Mouse (Mus musculus): ENCODE measurements around the gene Snrpb2.

The Snrpb2 gene

GRCm38 (mm10) chr2:143094761-143095160, 31.9 kb downstream of the Snrpb2 start:
- DNase-seq (ENCODE audit: low spot score in 2 of 2), result no peak

- no peak for DNase-seq (ENCODE audit: low spot score in 2 of 2)
These were observed 34.3 kb downstream of the Snrpb2 start for GRCm38 (mm10) chr2:143097170-143097569.

GRCm38 (mm10) chr2:143113859-143114258, 51.0 kb downstream of the Snrpb2 start:
- no peak for DNase-seq (ENCODE audit: low spot score in 2 of 2)

GRCm38 (mm10) chr2:143114716-143115115, 51.9 kb downstream of the Snrpb2 start:
- DNase-seq (ENCODE audit: low spot score in 2 of 2), result no peak

GRCm38 (mm10) chr2:143117453-143117852, 54.6 kb downstream of the Snrpb2 start:
- DNase-seq (ENCODE audit: low spot score in 2 of 2), result no peak

GRCm38 (mm10) chr2:143118221-143118620, 55.4 kb downstream of the Snrpb2 start:
- no peak for DNase-seq (ENCODE audit: low spot score in 2 of 2)

Data from spleen, postnatal 4 days (tissue).